Mouse (Mus musculus): Measurements from ENCODE around the gene Acmsd.

- no peak for TF ChIP-seq POLR2A (IDR thresholded peaks at IDR 0.05; ENCODE audit: insufficient read depth, low read depth, low read length)
- no peak for TF ChIP-seq CTCF (IDR thresholded peaks at IDR 0.05; ENCODE audit: insufficient read depth, low read depth, low read length)
Measured at GRCm38 (mm10) chr1:127783862-127784261, 54.6 kb downstream of the Acmsd start.
